Mouse (Mus musculus) frontal cortex, postnatal 36 days (tissue): ENCODE measurements around the gene Nppb.

Source experiments
- DNase-seq, 2 experiments: peaks; one replicate each; pipeline ENCODE4 v3.0.0; 2022; ENCODE audit warnings: low spot score in 2 of 2

Gene Nppb

GRCm38 (mm10) chr4:147985205-147986132 lies at the start of gene Nppb:
Gene Nppb, plus strand, starts transcription at chr4:147985788.
- DNase-seq, result no peak

GRCm38 (mm10) chr4:147935904-147936303 lies 49.7 kb upstream of the Nppb start:
- no peak for DNase-seq

- peak; percentile 69 to 74 for DNase-seq
Measured at GRCm38 (mm10) chr4:147936331-147936954, 49.1 kb upstream of the Nppb start, which contains the start of gene Plod1. Gene Plod1, minus strand, starts transcription at chr4:147936767.

GRCm38 (mm10) chr4:147937021-147937420 lies 48.6 kb upstream of the Nppb start:
- no peak for DNase-seq

- no peak for DNase-seq
Measured at GRCm38 (mm10) chr4:147937486-147937885, 48.1 kb upstream of the Nppb start.

GRCm38 (mm10) chr4:147938148-147939096 lies 47.2 kb upstream of the Nppb start:
- no peak for DNase-seq

GRCm38 (mm10) chr4:147940111-147940510 lies 45.5 kb upstream of the Nppb start:
- DNase-seq, result peak in 1 of 2 experiments; percentile 5

GRCm38 (mm10) chr4:147940576-147941044 lies 45.0 kb upstream of the Nppb start, which contains the start of gene 2510039O18Rik:
Gene 2510039O18Rik, plus strand, starts transcription at chr4:147940895.
- DNase-seq, result peak; percentile 80 to 83

- peak in 1 of 2 experiments; percentile 35 for DNase-seq
Measured at GRCm38 (mm10) chr4:147941045-147942020, 44.3 kb upstream of the Nppb start.

- DNase-seq, result no peak
Measured at GRCm38 (mm10) chr4:147943005-147943404, 42.6 kb upstream of the Nppb start.

GRCm38 (mm10) chr4:147947511-147947910 lies 38.1 kb upstream of the Nppb start:
- DNase-seq, result no peak

- DNase-seq, result peak; percentile 33 to 53
Measured at GRCm38 (mm10) chr4:147953590-147953989, 32.0 kb upstream of the Nppb start.

- DNase-seq, result no peak
Measured at GRCm38 (mm10) chr4:147957141-147957540, 28.4 kb upstream of the Nppb start.

- peak; percentile 49 to 64 for DNase-seq
Measured at GRCm38 (mm10) chr4:147959881-147960831, 25.4 kb upstream of the Nppb start.

- DNase-seq, result no peak
Measured at GRCm38 (mm10) chr4:147962781-147963180, 22.8 kb upstream of the Nppb start.

- no peak for DNase-seq
Measured at GRCm38 (mm10) chr4:147963623-147964022, 22.0 kb upstream of the Nppb start.

- no peak for DNase-seq
Measured at GRCm38 (mm10) chr4:147965712-147966111, 19.9 kb upstream of the Nppb start.

GRCm38 (mm10) chr4:147968816-147969215 lies 16.8 kb upstream of the Nppb start:
- DNase-seq, result no peak

- no peak for DNase-seq
Measured at GRCm38 (mm10) chr4:147969337-147969736, 16.3 kb upstream of the Nppb start.
